Mouse (Mus musculus) liver, embryonic 16.5 days (tissue): ENCODE results near the gene Supt4a. TPM values are rescaled to one million over a fixed set of nuclear protein-coding genes. Genes with fewer than 3 reads are reported as not detected.

Experiments used
- ATAC-seq: fragments of 200-750 bp; cut with Nextera tagmentation; 2 replicates; pipeline ENCODE4 v1.8.0; 2017; ENCODE audit warnings: low read depth, mild to moderate bottlenecking, moderate number of reproducible peaks, moderate library complexity
- H3K27ac ChIP-seq: fragments of 300-500 bp; sonication (generic); 2 replicates; pipeline ENCODE4 v1.5.1; 2014; ENCODE audit warnings: mild to moderate bottlenecking, low read length
- H3K27me3 ChIP-seq: fragments of 300-500 bp; sonication (generic); 2 replicates; pipeline ENCODE4 v1.6.1; 2014; ENCODE audit warnings: low read depth, low read length, mixed read lengths; ENCODE audit not compliant: control insufficient read depth, insufficient read depth
- H3K36me3 ChIP-seq: fragments of 300-500 bp; sonication (generic); 2 replicates; pipeline ENCODE4 v1.6.1; 2014; ENCODE audit warnings: mild to moderate bottlenecking; ENCODE audit not compliant: control insufficient read depth, insufficient read depth
- H3K4me1 ChIP-seq: fragments of 300-500 bp; sonication (generic); 2 replicates; pipeline ENCODE4 v1.6.1; 2014; ENCODE audit warnings: low read depth, low read length, mixed read lengths; ENCODE audit not compliant: control insufficient read depth
- H3K4me2 ChIP-seq: fragments of 300-500 bp; sonication (generic); 2 replicates; pipeline ENCODE4 v1.6.1; 2014; ENCODE audit warnings: low read depth, low read length, mixed read lengths
- H3K4me3 ChIP-seq: fragments of 300-500 bp; sonication (generic); 2 replicates; pipeline ENCODE4 v1.5.1; 2014; ENCODE audit warnings: low read depth, mild to moderate bottlenecking, low read length
- H3K9ac ChIP-seq: fragments of 300-500 bp; sonication (generic); 2 replicates; pipeline ENCODE4 v1.6.1; 2014; ENCODE audit warnings: low read depth, low read length
- H3K9me3 ChIP-seq: fragments of 300-500 bp; sonication (generic); replicated peaks from 2 replicates; pipeline ENCODE4 v1.6.1; 2016; ENCODE audit warnings: low read length; ENCODE audit not compliant: control insufficient read depth
- WGBS: fragments of 180-500 bp; shearing (Covaris S2); extraction: QIAGEN DNeasy Blood & Tissue Kit; methylation state at CpG from one replicate; pipeline ENCODE4 v1.1.7; 2014; ENCODE audit not compliant: insufficient replicate concordance; 5-methylcytosine and 5-hydroxymethylcytosine counted together
- polyA plus RNA-seq: library from polyadenylated mRNA; unstranded; fragments of >200 nt; fragmentation: Nextera tagmentation; extraction: Ambion mirVana; gene quantifications from 2 replicates; pipeline ENCODE4 v1.2.1, GENCODE M21; 2015

Gene Supt4a
- polyA plus RNA-seq, 1 experiment from 2014 or later, result 180 TPM

GRCm38 (mm10) chr11:87752307-87752706, 15.0 kb downstream of the Supt4a start:
- Histone ChIP-seq H3K9me3 (no peaks in the 10 kb centered on the region), H3K36me3 (peaks cover 7% of the 10 kb centered on the region), H3K9ac (peak overlapping the region; percentile 77), H3K27ac (peak overlapping the region; percentile 99), H3K4me1 (peaks cover 73% of the 10 kb centered on the region), H3K27me3 (no peaks in the 10 kb centered on the region), H3K4me3 (peak overlapping the region; percentile 59), H3K4me2 (peak overlapping the region; percentile 85)
- ATAC-seq, result no peak
- WGBS, result 24% methylated on average over 1 of the region's 1 CpGs

GRCm38 (mm10) chr11:87753255-87753654, 15.9 kb downstream of the Supt4a start:
- no peaks in the 10 kb centered on the region for H3K9me3 ChIP-seq
- peak overlapping the region; percentile 89 for H3K9ac ChIP-seq
- peak overlapping the region; percentile 75; the same call in 1 of the 2 replicates for H3K4me3 ChIP-seq
- ATAC-seq, result no peak
- H3K4me2 ChIP-seq, result peak overlapping the region; percentile 80
- H3K36me3 ChIP-seq, result peaks cover 12% of the 10 kb centered on the region
- WGBS, result 35% methylated on average over 8 of the region's 8 CpGs
- H3K27me3 ChIP-seq, result no peaks in the 10 kb centered on the region
- peaks cover 69% of the 10 kb centered on the region for H3K4me1 ChIP-seq
- H3K27ac ChIP-seq, result peak overlapping the region; percentile 99

GRCm38 (mm10) chr11:87753891-87754501, 16.6 kb downstream of the Supt4a start:
- Histone ChIP-seq H3K27me3 (no peaks in the 10 kb centered on the region), H3K27ac (peak overlapping the region; percentile 99), H3K4me3 (peak overlapping the region; percentile 75), H3K4me1 (peaks cover 67% of the 10 kb centered on the region), H3K4me2 (peak overlapping the region; percentile 80), H3K36me3 (peaks cover 13% of the 10 kb centered on the region), H3K9ac (peak overlapping the region; percentile 89), H3K9me3 (no peaks in the 10 kb centered on the region)
- WGBS, result 19% methylated on average over 5 of the region's 5 CpGs
- no peak for ATAC-seq

GRCm38 (mm10) chr11:87754603-87755002, 17.3 kb downstream of the Supt4a start:
- Histone ChIP-seq H3K4me1 (peaks cover 63% of the 10 kb centered on the region), H3K4me3 (peak overlapping the region; percentile 75), H3K4me2 (peak overlapping the region; percentile 80), H3K27me3 (no peaks in the 10 kb centered on the region), H3K9me3 (no peaks in the 10 kb centered on the region), H3K27ac (peak overlapping the region; percentile 99), H3K9ac (peak overlapping the region; percentile 89), H3K36me3 (peaks cover 13% of the 10 kb centered on the region)
- 11% methylated on average over 5 of the region's 5 CpGs for WGBS
- ATAC-seq, result no peak

GRCm38 (mm10) chr11:87755360-87756017, 18.1 kb downstream of the Supt4a start:
- Histone ChIP-seq H3K27me3 (peaks cover 3% of the 10 kb centered on the region), H3K4me2 (peak overlapping the region; percentile 80), H3K9me3 (no peaks in the 10 kb centered on the region), H3K4me1 (peaks cover 57% of the 10 kb centered on the region), H3K27ac (peak overlapping the region; percentile 99), H3K4me3 (peak overlapping the region; percentile 75), H3K36me3 (peaks cover 13% of the 10 kb centered on the region), H3K9ac (peak overlapping the region; percentile 89)
- peak; percentile 80 for ATAC-seq
- 8% methylated on average over 17 of the region's 17 CpGs for WGBS

- ATAC-seq, result peak; percentile 43
- Histone ChIP-seq H3K4me1 (peaks cover 48% of the 10 kb centered on the region), H3K4me3 (peak overlapping the region; percentile 75), H3K9me3 (no peaks in the 10 kb centered on the region), H3K9ac (peak overlapping the region; percentile 89), H3K27ac (peak overlapping the region; percentile 99), H3K27me3 (peaks cover 11% of the 10 kb centered on the region), H3K36me3 (peaks cover 13% of the 10 kb centered on the region), H3K4me2 (peak overlapping the region; percentile 80)
- 22% methylated on average over 15 of the region's 15 CpGs for WGBS
Observed at GRCm38 (mm10) chr11:87756251-87756820, 19.0 kb downstream of the Supt4a start.

GRCm38 (mm10) chr11:87757001-87757954, 19.9 kb downstream of the Supt4a start:
- peak overlapping the region; percentile 80 for H3K4me2 ChIP-seq
- H3K4me1 ChIP-seq, result peaks cover 39% of the 10 kb centered on the region
- no peaks in the 10 kb centered on the region for H3K9me3 ChIP-seq
- peak overlapping the region; percentile 75 for H3K4me3 ChIP-seq
- H3K36me3 ChIP-seq, result peaks cover 13% of the 10 kb centered on the region
- WGBS, result 12% methylated on average over 25 of the region's 25 CpGs
- peak overlapping the region; percentile 99 for H3K27ac ChIP-seq
- no peak for ATAC-seq
- H3K27me3 ChIP-seq, result peaks cover 20% of the 10 kb centered on the region
- peak overlapping the region; percentile 89 for H3K9ac ChIP-seq

- Histone ChIP-seq H3K9ac (0 out of 2 replicates have a peak overlapping the region, but pooled peaks have one; percentile 28), H3K4me2 (peak overlapping the region; percentile 80), H3K27ac (peak overlapping the region; percentile 79), H3K9me3 (no peaks in the 10 kb centered on the region), H3K36me3 (peaks cover 13% of the 10 kb centered on the region), H3K4me1 (peaks cover 30% of the 10 kb centered on the region), H3K27me3 (peaks cover 31% of the 10 kb centered on the region), H3K4me3 (peak overlapping the region; percentile 33)
- WGBS, result 26% methylated on average over 7 of the region's 7 CpGs
- no peak for ATAC-seq
Observed at GRCm38 (mm10) chr11:87758161-87758911, 21.0 kb downstream of the Supt4a start.
